Mouse (Mus musculus): Measurements from ENCODE around the gene Ino80. TPM values are rescaled to one million over a fixed set of nuclear protein-coding genes. Genes with fewer than 3 reads are reported as not detected.

Ino80 gene
- total RNA-seq, 1 experiment from 2014 or later, result 23.4 TPM

DNA sequence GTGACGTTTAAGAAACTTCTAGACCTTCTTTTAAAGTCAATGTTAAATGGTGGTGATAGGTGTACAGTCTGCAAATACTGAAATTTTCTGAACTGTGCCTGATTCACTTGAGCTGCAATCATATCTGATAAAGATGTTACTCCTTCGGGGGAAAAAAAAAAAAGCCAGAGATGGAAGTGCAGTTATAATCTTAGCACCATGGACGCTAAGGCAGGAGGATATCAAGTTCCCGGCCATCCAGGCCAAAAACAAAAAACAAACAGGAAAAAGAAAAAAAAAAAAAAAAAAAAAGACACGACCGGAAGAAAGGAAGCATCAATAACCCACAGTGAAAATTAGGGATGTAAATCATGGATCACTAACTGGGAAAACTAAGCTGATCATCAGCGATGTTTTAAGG, 1.3 kb downstream of the Ino80 start:
- no peak for ATAC-seq (replicated peaks in 1 of 2; ENCODE audit: insufficient read depth in 1 of 2, low FRiP score in 2 of 2, low TSS enrichment in 1 of 2, low read depth in 1 of 2, poor library complexity in 2 of 2, severe bottlenecking in 2 of 2)

GRCm38 (mm10) chr2:119463945-119464344, 13.5 kb downstream of the Ino80 start:
- ATAC-seq (replicated peaks in 1 of 2; ENCODE audit: insufficient read depth in 1 of 2, low FRiP score in 2 of 2, low TSS enrichment in 1 of 2, low read depth in 1 of 2, poor library complexity in 2 of 2, severe bottlenecking in 2 of 2), result no peak

GRCm38 (mm10) chr2:119463114-119463775, 14.2 kb downstream of the Ino80 start:
- ATAC-seq (replicated peaks in 1 of 2; ENCODE audit: insufficient read depth in 1 of 2, low FRiP score in 2 of 2, low TSS enrichment in 1 of 2, low read depth in 1 of 2, poor library complexity in 2 of 2, severe bottlenecking in 2 of 2), result no peak

GRCm38 (mm10) chr2:119461028-119461427, 16.5 kb downstream of the Ino80 start:
- ATAC-seq (replicated peaks in 1 of 2; ENCODE audit: insufficient read depth in 1 of 2, low FRiP score in 2 of 2, low TSS enrichment in 1 of 2, low read depth in 1 of 2, poor library complexity in 2 of 2, severe bottlenecking in 2 of 2), result no peak

DNA sequence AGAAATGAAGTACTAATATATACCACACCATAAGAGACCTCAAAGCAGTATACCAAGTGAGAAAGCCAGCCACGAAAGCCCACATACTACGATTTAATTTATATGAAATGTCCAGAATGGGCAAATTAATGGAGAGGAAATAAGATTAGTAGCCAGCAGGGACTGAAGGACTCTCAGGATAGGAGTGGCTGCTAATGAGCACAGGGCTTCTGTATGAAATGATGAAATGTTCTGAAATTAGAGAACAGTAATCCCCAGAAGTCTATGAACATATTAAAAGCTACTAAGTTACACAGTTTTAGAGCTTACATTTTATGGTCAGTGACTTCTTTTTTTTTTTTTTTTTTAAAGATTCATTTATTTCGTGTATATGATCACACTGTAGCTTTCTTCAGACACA, 22.9 kb downstream of the Ino80 start:
- ATAC-seq (replicated peaks in 1 of 2; ENCODE audit: insufficient read depth in 1 of 2, low FRiP score in 2 of 2, low TSS enrichment in 1 of 2, low read depth in 1 of 2, poor library complexity in 2 of 2, severe bottlenecking in 2 of 2), result no peak

DNA sequence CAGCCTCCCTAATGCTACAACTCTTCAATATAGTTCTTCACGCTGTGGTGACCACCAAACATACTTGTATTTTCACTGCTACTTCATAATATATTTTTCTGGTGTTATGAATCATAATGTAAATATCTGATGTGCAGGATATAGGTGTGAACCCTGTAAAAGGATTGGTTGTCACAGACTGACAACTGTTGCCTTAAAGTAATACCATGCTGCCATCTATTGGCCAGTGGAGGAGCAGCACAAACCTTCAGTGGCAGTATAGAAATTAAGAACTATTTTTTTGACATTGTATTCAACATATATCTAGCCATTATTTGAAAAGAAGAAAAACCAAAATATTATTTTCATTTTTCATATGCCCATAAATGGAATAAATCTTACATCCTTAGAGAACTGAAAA, 40.5 kb downstream of the Ino80 start:
- ATAC-seq (replicated peaks in 1 of 2; ENCODE audit: insufficient read depth in 1 of 2, low FRiP score in 2 of 2, low TSS enrichment in 1 of 2, low read depth in 1 of 2, poor library complexity in 2 of 2, severe bottlenecking in 2 of 2), result peak; percentile 71 to 73; a peak in 3 of 4 replicates

DNA sequence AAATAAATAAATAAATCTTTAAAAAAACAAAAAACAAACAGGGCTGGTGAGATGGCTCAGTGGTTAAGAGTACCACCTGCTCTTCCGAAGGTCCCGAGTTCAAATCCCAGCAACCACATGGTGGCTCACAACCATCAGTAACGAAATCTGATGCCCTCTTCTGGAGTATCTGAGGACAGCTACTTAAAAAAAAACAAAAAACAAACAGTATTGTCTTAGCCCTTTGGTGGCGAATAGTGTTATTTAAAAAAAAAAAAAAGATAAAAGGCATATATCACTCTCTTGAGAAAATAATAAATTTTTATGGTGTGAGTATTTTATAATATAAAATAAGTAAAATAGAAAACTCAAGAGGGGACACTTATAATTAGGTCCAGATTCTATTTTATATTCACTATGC, 41.0 kb downstream of the Ino80 start:
- no peak for ATAC-seq (replicated peaks in 1 of 2; ENCODE audit: insufficient read depth in 1 of 2, low FRiP score in 2 of 2, low TSS enrichment in 1 of 2, low read depth in 1 of 2, poor library complexity in 2 of 2, severe bottlenecking in 2 of 2)

DNA sequence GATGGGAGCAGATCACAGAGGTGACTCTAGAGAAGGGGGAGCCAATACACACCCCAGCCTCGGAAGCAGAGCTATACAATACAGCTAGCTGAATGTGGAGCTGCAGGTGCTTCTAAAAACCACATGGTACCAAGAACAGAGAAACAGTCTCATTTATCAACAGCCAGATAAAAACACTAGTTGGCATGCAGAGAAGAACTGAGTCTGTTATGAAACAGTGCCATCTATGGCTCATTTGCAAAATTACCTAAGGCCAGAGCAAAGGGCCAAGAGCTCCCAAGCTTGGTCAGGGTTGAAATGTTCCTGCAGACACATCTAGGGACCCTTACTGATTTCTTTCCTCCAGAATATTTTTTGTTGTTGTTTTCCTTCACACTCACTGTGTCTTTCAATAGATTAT, 63.7 kb downstream of the Ino80 start:
- ATAC-seq (replicated peaks in 1 of 2; ENCODE audit: insufficient read depth in 1 of 2, low FRiP score in 2 of 2, low TSS enrichment in 1 of 2, low read depth in 1 of 2, poor library complexity in 2 of 2, severe bottlenecking in 2 of 2), result peak; percentile 59 to 74

- no peak for ATAC-seq (replicated peaks in 1 of 2; ENCODE audit: insufficient read depth in 1 of 2, low FRiP score in 2 of 2, low TSS enrichment in 1 of 2, low read depth in 1 of 2, poor library complexity in 2 of 2, severe bottlenecking in 2 of 2)
These were observed 65.8 kb downstream of the Ino80 start for GRCm38 (mm10) chr2:119411674-119412073.

GRCm38 (mm10) chr2:119411016-119411415, 66.5 kb downstream of the Ino80 start:
- no peak for ATAC-seq (replicated peaks in 1 of 2; ENCODE audit: insufficient read depth in 1 of 2, low FRiP score in 2 of 2, low TSS enrichment in 1 of 2, low read depth in 1 of 2, poor library complexity in 2 of 2, severe bottlenecking in 2 of 2)

DNA sequence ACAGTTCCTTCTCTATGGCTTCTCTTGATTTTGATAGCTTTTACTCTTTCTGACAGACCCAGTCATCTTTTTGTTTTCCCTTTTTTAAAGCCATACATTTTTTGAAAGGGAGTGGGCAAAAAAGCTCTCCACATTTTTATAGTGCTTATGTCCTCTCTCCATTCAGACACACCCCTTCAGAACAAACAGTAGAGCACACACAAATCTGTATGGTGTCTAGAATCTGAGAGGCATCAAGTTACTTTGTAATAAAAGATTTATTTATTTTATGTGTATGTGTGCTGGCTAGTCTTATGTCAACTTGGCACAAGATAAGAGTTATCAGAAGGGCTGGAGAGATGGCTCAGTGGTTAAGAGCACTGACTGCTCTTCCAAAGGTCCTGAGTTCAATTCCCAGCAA, 68.8 kb downstream of the Ino80 start:
- no peak for ATAC-seq (replicated peaks in 1 of 2; ENCODE audit: insufficient read depth in 1 of 2, low FRiP score in 2 of 2, low TSS enrichment in 1 of 2, low read depth in 1 of 2, poor library complexity in 2 of 2, severe bottlenecking in 2 of 2)

- ATAC-seq (replicated peaks in 1 of 2; ENCODE audit: insufficient read depth in 1 of 2, low FRiP score in 2 of 2, low TSS enrichment in 1 of 2, low read depth in 1 of 2, poor library complexity in 2 of 2, severe bottlenecking in 2 of 2), result no peak
These were observed 69.2 kb downstream of the Ino80 start for GRCm38 (mm10) chr2:119408278-119408677.

DNA sequence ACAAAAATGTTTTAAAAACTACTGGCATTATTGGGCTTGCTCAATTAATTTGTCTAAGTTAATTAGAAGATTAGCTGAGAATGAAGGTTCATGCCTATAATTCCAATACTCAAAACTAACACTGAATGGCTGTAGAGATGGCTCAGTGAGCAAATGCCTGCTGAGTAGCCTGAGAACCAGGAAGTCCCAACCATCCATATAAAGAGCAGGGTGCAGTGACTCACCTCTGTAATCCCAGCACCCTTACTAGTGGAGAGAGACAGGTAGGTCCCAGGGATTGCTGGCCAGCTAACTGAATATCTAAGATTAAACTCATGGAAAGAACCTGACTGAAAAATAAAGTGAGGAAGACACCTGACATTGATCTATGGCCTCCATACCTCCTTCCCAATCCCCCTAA, 78.2 kb downstream of the Ino80 start:
- no peak for ATAC-seq (replicated peaks in 1 of 2; ENCODE audit: insufficient read depth in 1 of 2, low FRiP score in 2 of 2, low TSS enrichment in 1 of 2, low read depth in 1 of 2, poor library complexity in 2 of 2, severe bottlenecking in 2 of 2)

DNA sequence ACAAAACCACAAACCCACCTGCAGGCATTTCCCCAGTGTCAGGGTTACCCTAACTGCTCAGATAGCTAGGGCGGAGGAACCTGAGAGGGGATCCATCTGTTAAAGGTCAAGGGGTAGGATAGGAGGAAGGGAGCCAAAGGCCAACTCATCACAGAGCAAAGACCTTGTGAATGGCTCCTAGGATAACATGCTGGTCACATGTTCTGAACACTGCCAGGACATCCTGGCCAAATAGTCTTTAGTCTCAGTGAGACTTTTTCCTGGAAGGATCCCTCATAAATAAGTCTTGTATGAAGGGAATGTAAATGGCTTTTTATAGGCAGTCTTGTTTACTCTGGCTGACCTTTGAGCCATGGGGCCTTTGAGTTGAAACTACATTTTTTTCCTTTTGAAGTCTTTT, 78.8 kb downstream of the Ino80 start:
- no peak for ATAC-seq (replicated peaks in 1 of 2; ENCODE audit: insufficient read depth in 1 of 2, low FRiP score in 2 of 2, low TSS enrichment in 1 of 2, low read depth in 1 of 2, poor library complexity in 2 of 2, severe bottlenecking in 2 of 2)

- ATAC-seq (replicated peaks in 1 of 2; ENCODE audit: insufficient read depth in 1 of 2, low FRiP score in 2 of 2, low TSS enrichment in 1 of 2, low read depth in 1 of 2, poor library complexity in 2 of 2, severe bottlenecking in 2 of 2), result no peak
These were observed 79.2 kb downstream of the Ino80 start for GRCm38 (mm10) chr2:119398252-119398651.

DNA sequence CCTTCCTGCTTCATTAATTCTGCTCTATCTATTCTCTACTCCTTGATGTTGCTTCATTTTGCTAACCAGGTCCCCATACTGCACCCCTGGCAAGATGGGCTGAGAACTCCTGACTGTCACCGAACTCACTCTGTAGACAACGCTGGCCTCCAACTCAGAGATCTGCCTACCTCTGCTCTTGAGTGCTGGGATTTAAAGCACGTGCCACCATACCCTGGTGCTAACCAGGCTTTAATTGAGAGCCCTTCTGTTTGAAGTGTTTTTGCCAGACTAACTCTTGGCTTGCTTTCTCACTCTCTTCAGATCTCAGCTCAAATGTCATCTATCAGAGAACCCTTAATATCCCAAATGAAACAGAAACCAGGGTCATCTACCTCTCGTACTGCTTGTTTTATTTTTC, 87.5 kb downstream of the Ino80 start:
- ATAC-seq (replicated peaks in 1 of 2; ENCODE audit: insufficient read depth in 1 of 2, low FRiP score in 2 of 2, low TSS enrichment in 1 of 2, low read depth in 1 of 2, poor library complexity in 2 of 2, severe bottlenecking in 2 of 2), result no peak

DNA sequence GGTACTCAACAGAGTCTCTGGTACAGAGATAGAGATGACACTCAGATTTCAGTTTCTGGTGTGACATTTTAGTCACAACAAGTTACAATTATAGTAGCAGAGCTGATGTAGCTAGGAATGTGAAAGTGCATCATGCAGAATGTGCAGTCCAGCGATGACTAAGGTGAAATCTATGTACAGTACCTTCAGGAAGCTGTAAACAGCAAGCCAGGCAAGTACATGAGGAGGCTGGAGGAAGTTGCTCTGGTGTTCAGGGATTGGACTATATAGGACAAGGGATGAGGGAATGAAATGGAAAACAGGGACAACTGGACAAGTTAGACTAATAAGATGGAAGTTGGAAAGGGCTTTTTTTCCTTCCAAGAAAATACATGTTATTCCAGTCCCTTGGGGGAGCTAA, 89.2 kb downstream of the Ino80 start:
- ATAC-seq (replicated peaks in 1 of 2; ENCODE audit: insufficient read depth in 1 of 2, low FRiP score in 2 of 2, low TSS enrichment in 1 of 2, low read depth in 1 of 2, poor library complexity in 2 of 2, severe bottlenecking in 2 of 2), result no peak

GRCm38 (mm10) chr2:119379455-119379854, 98.0 kb downstream of the Ino80 start:
- ATAC-seq (replicated peaks in 1 of 2; ENCODE audit: insufficient read depth in 1 of 2, low FRiP score in 2 of 2, low TSS enrichment in 1 of 2, low read depth in 1 of 2, poor library complexity in 2 of 2, severe bottlenecking in 2 of 2), result no peak

DNA sequence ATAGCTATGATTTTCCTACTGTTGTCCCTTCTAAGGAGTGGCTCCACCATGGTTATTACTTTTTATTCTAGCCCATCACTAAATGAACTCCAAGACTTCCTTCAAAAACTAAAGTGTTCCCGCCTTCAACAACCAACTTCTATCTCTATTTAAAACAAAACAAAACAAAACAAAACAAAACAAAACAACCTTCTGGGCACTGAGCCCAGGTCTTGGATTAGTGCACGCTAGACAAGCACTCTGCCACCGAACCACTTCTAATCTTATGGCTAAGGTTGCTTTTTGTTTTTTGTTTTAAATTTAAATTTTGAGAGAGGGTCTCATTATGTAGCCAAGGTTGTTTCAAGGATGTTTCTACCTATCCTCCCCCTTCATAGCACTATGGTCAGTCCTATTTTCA, 99.7 kb downstream of the Ino80 start:
- ATAC-seq (replicated peaks in 1 of 2; ENCODE audit: insufficient read depth in 1 of 2, low FRiP score in 2 of 2, low TSS enrichment in 1 of 2, low read depth in 1 of 2, poor library complexity in 2 of 2, severe bottlenecking in 2 of 2), result no peak

GRCm38 (mm10) chr2:119377286-119377685, 100.2 kb downstream of the Ino80 start:
- no peak for ATAC-seq (replicated peaks in 1 of 2; ENCODE audit: insufficient read depth in 1 of 2, low FRiP score in 2 of 2, low TSS enrichment in 1 of 2, low read depth in 1 of 2, poor library complexity in 2 of 2, severe bottlenecking in 2 of 2)

All from hematopoietic stem cell, adult 5-6 weeks (primary cell).